Mouse (Mus musculus): ENCODE measurements around the gene Ldhd. TPM values are rescaled to one million over a fixed set of nuclear protein-coding genes. Genes with fewer than 3 reads are reported as not detected.
A peak's percentile ranks its signal among the peaks of the same experiment; 100 is the strongest.
"Not testable (repeated sequence)": the region's sequence is repeated elsewhere in the genome, so short reads cannot be mapped to it uniquely, and the experiment has no call there.

Ldhd gene
- polyA plus RNA-seq, 1 experiment from 2014 or later = 1.7 TPM

- not testable (repeated sequence) for H3K27me3 ChIP-seq (replicated peaks; ENCODE audit: insufficient read depth, low read length); H3K9ac ChIP-seq (replicated peaks; ENCODE audit: low read depth); H3K36me3 ChIP-seq (ENCODE audit: insufficient read depth, low read length); H3K9me3 ChIP-seq (ENCODE audit: low read length); H3K4me1 ChIP-seq (ENCODE audit: insufficient read depth, low read depth, low read length)
- TF ChIP-seq EP300 (IDR thresholded peaks at IDR 0.05) = peak; percentile 64
- DNase-seq (ENCODE audit: low spot score) (peak; percentile 82), ATAC-seq (peak; percentile 16; the same call in 1 of the 2 replicates)
- Histone ChIP-seq H3K4me2 (replicated peaks; ENCODE audit: low read depth, low read length) (peak overlapping the region; percentile 60), H3K4me3 (ENCODE audit: low read depth, low read length) (peak overlapping the region; percentile 70), H3K27ac (ENCODE audit: low read length) (peak overlapping the region; percentile 97)
- WGBS = 33% methylated on average over 12 of the region's 12 CpGs
Observed at GRCm38 (mm10) chr8:111644286-111645051, 14.3 kb upstream of the Ldhd start.

- peak; percentile 97 for ATAC-seq
- WGBS = 2% methylated on average over 66 of the region's 75 CpGs
- peak within 1 kb of the TSS; percentile 75 for H3K9ac ChIP-seq (replicated peaks; ENCODE audit: low read depth)
- H3K4me3 ChIP-seq (ENCODE audit: low read depth, low read length) = peak within 1 kb of the TSS; percentile 70
- H3K27me3 ChIP-seq (replicated peaks; ENCODE audit: insufficient read depth, low read length) = no peaks in the 10 kb centered on the region
- H3K36me3 ChIP-seq (ENCODE audit: insufficient read depth, low read length) = no peaks in the 10 kb centered on the region
- no peaks in the 10 kb centered on the region for H3K9me3 ChIP-seq (ENCODE audit: low read length)
- peak; percentile 98 for DNase-seq (ENCODE audit: low spot score)
- TF ChIP-seq EP300 (IDR thresholded peaks at IDR 0.05) (no peak), CTCF (IDR thresholded peaks at IDR 0.05) (no peak)
- peak within 1 kb of the TSS; percentile 60 for H3K4me2 ChIP-seq (replicated peaks; ENCODE audit: low read depth, low read length)
- H3K4me1 ChIP-seq (ENCODE audit: insufficient read depth, low read depth, low read length) = peaks cover 5% of the 10 kb centered on the region; the same call in 1 of the 2 replicates
- H3K27ac ChIP-seq (ENCODE audit: low read length) = peak within 1 kb of the TSS; percentile 97
Observed at GRCm38 (mm10) chr8:111643264-111644141, 13.3 kb upstream of the Ldhd start, which contains the start of gene Zfp1. Zfp1 (plus strand) TSS chr8:111643401.

- Histone ChIP-seq H3K4me1 (ENCODE audit: insufficient read depth, low read depth, low read length) (peaks cover 5% of the 10 kb centered on the region; the same call in 1 of the 2 replicates), H3K9ac (replicated peaks; ENCODE audit: low read depth) (peak overlapping the region; percentile 75), H3K4me2 (replicated peaks; ENCODE audit: low read depth, low read length) (peak overlapping the region; percentile 60), H3K27me3 (replicated peaks; ENCODE audit: insufficient read depth, low read length) (no peaks in the 10 kb centered on the region), H3K4me3 (ENCODE audit: low read depth, low read length) (peak overlapping the region; percentile 70), H3K27ac (ENCODE audit: low read length) (peak overlapping the region; percentile 58; the same call in 1 of the 2 replicates), H3K36me3 (ENCODE audit: insufficient read depth, low read length) (no peaks in the 10 kb centered on the region), H3K9me3 (ENCODE audit: low read length) (no peaks in the 10 kb centered on the region)
- WGBS = 8% methylated on average over 5 of the region's 5 CpGs
- TF ChIP-seq EP300 (IDR thresholded peaks at IDR 0.05) (no peak), CTCF (IDR thresholded peaks at IDR 0.05) (no peak)
- peak; percentile 15 for DNase-seq (ENCODE audit: low spot score)
- ATAC-seq = peak; percentile 2; the same call in 1 of the 2 replicates
Observed at GRCm38 (mm10) chr8:111642939-111643263, 12.7 kb upstream of the Ldhd start.

- DNase-seq (ENCODE audit: low spot score) (no peak), ATAC-seq (no peak)
- peaks cover 5% of the 10 kb centered on the region; the same call in 1 of the 2 replicates for H3K4me1 ChIP-seq (ENCODE audit: insufficient read depth, low read depth, low read length)
- TF ChIP-seq EP300 (IDR thresholded peaks at IDR 0.05) (no peak), CTCF (IDR thresholded peaks at IDR 0.05) (no peak)
- H3K9ac ChIP-seq (replicated peaks; ENCODE audit: low read depth) = 0 out of 2 replicates have a peak overlapping the region, but pooled peaks have one; percentile 75
- H3K4me2 ChIP-seq (replicated peaks; ENCODE audit: low read depth, low read length) = peak overlapping the region; percentile 60
- H3K36me3 ChIP-seq (ENCODE audit: insufficient read depth, low read length) = no peaks in the 10 kb centered on the region
- 30% methylated on average over 5 of the region's 5 CpGs for WGBS
- peak overlapping the region; percentile 58; the same call in 1 of the 2 replicates for H3K27ac ChIP-seq (ENCODE audit: low read length)
- no peaks in the 10 kb centered on the region for H3K27me3 ChIP-seq (replicated peaks; ENCODE audit: insufficient read depth, low read length)
- H3K9me3 ChIP-seq (ENCODE audit: low read length) = no peaks in the 10 kb centered on the region
- H3K4me3 ChIP-seq (ENCODE audit: low read depth, low read length) = peak overlapping the region; percentile 70; the same call in 1 of the 2 replicates
Observed at GRCm38 (mm10) chr8:111642496-111642895, 12.3 kb upstream of the Ldhd start.

GRCm38 (mm10) chr8:111641064-111641463 lies 10.9 kb upstream of the Ldhd start:
- DNase-seq (ENCODE audit: low spot score) = no peak
- no peak overlapping the region for H3K4me2 ChIP-seq (replicated peaks; ENCODE audit: low read depth, low read length)
- H3K4me1 ChIP-seq (ENCODE audit: insufficient read depth, low read depth, low read length) = peaks cover 5% of the 10 kb centered on the region; the same call in 1 of the 2 replicates
- H3K27me3 ChIP-seq (replicated peaks; ENCODE audit: insufficient read depth, low read length) = no peaks in the 10 kb centered on the region
- H3K36me3 ChIP-seq (ENCODE audit: insufficient read depth, low read length) = no peaks in the 10 kb centered on the region
- ATAC-seq = no peak
- TF ChIP-seq EP300 (IDR thresholded peaks at IDR 0.05) (no peak), CTCF (IDR thresholded peaks at IDR 0.05) (no peak)
- no peak overlapping the region for H3K9ac ChIP-seq (replicated peaks; ENCODE audit: low read depth)
- 92% methylated on average over 2 of the region's 2 CpGs for WGBS
- H3K27ac ChIP-seq (ENCODE audit: low read length) = no peak overlapping the region
- no peak overlapping the region for H3K4me3 ChIP-seq (ENCODE audit: low read depth, low read length)
- no peaks in the 10 kb centered on the region for H3K9me3 ChIP-seq (ENCODE audit: low read length)

GRCm38 (mm10) chr8:111638086-111638485 lies 7.9 kb upstream of the Ldhd start:
- Histone ChIP-seq H3K4me2 (replicated peaks; ENCODE audit: low read depth, low read length) (no peak overlapping the region), H3K27ac (ENCODE audit: low read length) (no peak overlapping the region), H3K27me3 (replicated peaks; ENCODE audit: insufficient read depth, low read length) (no peaks in the 10 kb centered on the region), H3K4me3 (ENCODE audit: low read depth, low read length) (no peak overlapping the region), H3K4me1 (ENCODE audit: insufficient read depth, low read depth, low read length) (peaks cover 5% of the 10 kb centered on the region; the same call in 1 of the 2 replicates), H3K9me3 (ENCODE audit: low read length) (no peaks in the 10 kb centered on the region), H3K9ac (replicated peaks; ENCODE audit: low read depth) (no peak overlapping the region), H3K36me3 (ENCODE audit: insufficient read depth, low read length) (no peaks in the 10 kb centered on the region)
- TF ChIP-seq CTCF (IDR thresholded peaks at IDR 0.05) (no peak), EP300 (IDR thresholded peaks at IDR 0.05) (no peak)
- DNase-seq (ENCODE audit: low spot score) (peak; percentile 40), ATAC-seq (no peak)

Measured in lung, postnatal 0 days (tissue).